Mouse (Mus musculus) embryonic facial prominence, embryonic 15.5 days (tissue): ENCODE data around the gene Ap1g1. TPM values are rescaled to one million over a fixed set of nuclear protein-coding genes. Genes with fewer than 3 reads are reported as not detected.

Experiments
- ATAC-seq: fragments of 200-750 bp; cut with Nextera tagmentation; 2 replicates; pipeline ENCODE4 v1.8.0; 2017; ENCODE audit warnings: low read depth, moderate TSS enrichment; ENCODE audit not compliant: insufficient number of reproducible peaks, low FRiP score, low TSS enrichment
- H3K27ac ChIP-seq: fragments of 300-500 bp; sonication (generic); replicated peaks from 2 replicates; pipeline ENCODE4 v1.5.1; 2015; ENCODE audit warnings: mild to moderate bottlenecking, inconsistent platforms
- H3K27me3 ChIP-seq: fragments of 300-500 bp; sonication (generic); 2 replicates; pipeline ENCODE4 v1.6.1; 2015; ENCODE audit warnings: inconsistent platforms
- H3K36me3 ChIP-seq: fragments of 300-500 bp; sonication (generic); 2 replicates; pipeline ENCODE4 v1.6.1; 2015; ENCODE audit warnings: mild to moderate bottlenecking, inconsistent platforms
- H3K4me1 ChIP-seq: fragments of 300-500 bp; sonication (generic); 2 replicates; pipeline ENCODE4 v1.6.1; 2015; ENCODE audit warnings: inconsistent platforms
- H3K4me2 ChIP-seq: fragments of 300-500 bp; sonication (generic); replicated peaks from 2 replicates; pipeline ENCODE4 v1.6.1; 2015; ENCODE audit warnings: mild to moderate bottlenecking, inconsistent platforms
- H3K4me3 ChIP-seq: fragments of 300-500 bp; sonication (generic); replicated peaks from 2 replicates; pipeline ENCODE4 v1.5.1; 2015; ENCODE audit warnings: mild to moderate bottlenecking, inconsistent platforms
- H3K9ac ChIP-seq: fragments of 300-500 bp; sonication (generic); 2 replicates; pipeline ENCODE4 v1.6.1; 2015; ENCODE audit warnings: inconsistent platforms
- H3K9me3 ChIP-seq: fragments of 300-500 bp; sonication (generic); replicated peaks from 2 replicates; pipeline ENCODE4 v1.6.1; 2016; ENCODE audit warnings: inconsistent platforms
- WGBS: fragments of 180-500 bp; shearing (Covaris S2); methylation state at CpG from one replicate; pipeline ENCODE4 v1.1.7; 2015; 5-methylcytosine and 5-hydroxymethylcytosine counted together
- polyA plus RNA-seq: library from polyadenylated mRNA; unstranded; fragments of >200 nt; fragmentation: Nextera tagmentation; extraction: Ambion mirVana; gene quantifications from 2 replicates; pipeline ENCODE4 v1.2.1, GENCODE M21; 2015

Ap1g1 gene
- polyA plus RNA-seq, 1 experiment from 2014 or later: 38.3 TPM

DNA sequence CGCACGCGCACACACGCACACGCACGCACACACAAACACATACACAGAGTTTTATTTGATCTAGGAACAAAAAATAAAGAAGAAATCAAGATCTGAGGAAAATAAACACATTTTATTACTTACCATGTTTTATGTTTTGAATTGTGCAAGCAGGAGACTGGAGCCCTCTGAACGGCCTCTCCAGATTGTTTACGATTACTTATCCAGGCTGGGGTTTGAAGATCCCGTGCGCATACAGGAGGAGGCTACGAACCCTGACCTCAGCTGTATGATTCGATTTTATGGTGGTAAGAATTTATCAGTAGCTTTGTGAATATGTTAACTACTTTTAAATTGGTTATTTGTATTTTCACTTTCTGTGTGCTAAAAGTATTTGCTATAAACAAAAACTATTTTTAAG, 117.0 kb downstream of the Ap1g1 start:
- H3K4me1 ChIP-seq: no peaks in the 10 kb centered on the region
- no peaks in the 10 kb centered on the region for H3K9me3 ChIP-seq
- H3K27me3 ChIP-seq: no peaks in the 10 kb centered on the region
- H3K36me3 ChIP-seq: peaks cover 8% of the 10 kb centered on the region
- H3K27ac ChIP-seq: no peak overlapping the region
- no peak overlapping the region for H3K9ac ChIP-seq
- no peak overlapping the region for H3K4me3 ChIP-seq
- WGBS: 80% methylated on average over 12 of the region's 12 CpGs
- ATAC-seq: no peak
- no peak overlapping the region for H3K4me2 ChIP-seq

DNA sequence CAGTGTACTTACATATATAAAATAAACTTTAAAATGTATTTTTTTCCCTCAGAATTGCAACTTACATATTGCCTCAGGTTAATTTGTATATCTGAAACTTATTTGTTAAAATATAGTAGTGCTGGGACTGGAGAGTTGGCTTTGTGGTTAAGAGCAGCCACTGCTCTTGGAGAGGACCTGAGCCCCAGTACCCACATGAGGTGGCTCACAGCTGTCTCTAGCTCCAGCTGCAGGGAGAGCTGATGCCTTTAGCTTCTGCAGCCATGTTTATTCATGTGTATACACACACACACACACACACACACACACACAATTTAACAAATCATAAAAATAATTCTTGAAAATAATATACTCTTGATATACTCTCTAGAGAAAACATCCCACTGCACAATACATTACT, 124.0 kb downstream of the Ap1g1 start:
- Histone ChIP-seq H3K4me2 (no peak overlapping the region), H3K4me1 (0 out of 2 replicates have a peak, but pooled peaks cover 4% of the 10 kb centered on the region), H3K27ac (no peak overlapping the region), H3K9ac (no peak overlapping the region), H3K27me3 (no peaks in the 10 kb centered on the region), H3K9me3 (no peaks in the 10 kb centered on the region), H3K4me3 (no peak overlapping the region), H3K36me3 (peaks cover 9% of the 10 kb centered on the region)
- no peak for ATAC-seq

DNA sequence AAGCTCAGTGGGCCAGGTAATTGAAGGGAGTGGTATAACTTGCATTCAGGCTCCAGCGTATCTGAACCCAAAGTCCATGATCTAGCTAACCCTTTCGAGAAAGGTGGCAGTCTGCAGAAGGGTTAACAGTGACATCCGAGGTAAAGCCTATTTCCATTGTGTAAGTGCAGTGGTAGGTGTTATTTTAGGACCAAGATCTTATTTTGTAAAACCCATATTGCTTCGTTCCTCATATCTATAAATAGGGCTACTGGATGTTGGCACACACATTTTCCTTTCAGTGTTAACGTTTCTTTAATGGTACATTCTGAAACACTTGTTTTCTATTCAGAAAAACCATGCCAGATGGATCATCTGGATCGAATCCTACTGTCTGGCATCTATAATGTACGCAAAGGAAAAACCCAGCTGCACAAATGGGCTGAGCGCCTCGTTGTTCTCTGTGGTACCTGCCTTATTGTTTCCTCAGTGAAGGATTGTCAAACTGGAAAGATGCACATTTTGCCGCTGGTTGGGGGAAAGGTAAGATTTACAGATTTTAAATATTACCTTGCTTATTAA, 125.6 kb downstream of the Ap1g1 start:
- H3K9me3 ChIP-seq: no peaks in the 10 kb centered on the region
- no peak for ATAC-seq
- H3K27me3 ChIP-seq: no peaks in the 10 kb centered on the region
- 0 out of 2 replicates have a peak, but pooled peaks cover 4% of the 10 kb centered on the region for H3K4me1 ChIP-seq
- no peak overlapping the region for H3K9ac ChIP-seq
- peaks cover 21% of the 10 kb centered on the region for H3K36me3 ChIP-seq
- no peak overlapping the region for H3K4me3 ChIP-seq
- no peak overlapping the region for H3K4me2 ChIP-seq
- 49% methylated on average over 10 of the region's 10 CpGs for WGBS
- H3K27ac ChIP-seq: no peak overlapping the region

DNA sequence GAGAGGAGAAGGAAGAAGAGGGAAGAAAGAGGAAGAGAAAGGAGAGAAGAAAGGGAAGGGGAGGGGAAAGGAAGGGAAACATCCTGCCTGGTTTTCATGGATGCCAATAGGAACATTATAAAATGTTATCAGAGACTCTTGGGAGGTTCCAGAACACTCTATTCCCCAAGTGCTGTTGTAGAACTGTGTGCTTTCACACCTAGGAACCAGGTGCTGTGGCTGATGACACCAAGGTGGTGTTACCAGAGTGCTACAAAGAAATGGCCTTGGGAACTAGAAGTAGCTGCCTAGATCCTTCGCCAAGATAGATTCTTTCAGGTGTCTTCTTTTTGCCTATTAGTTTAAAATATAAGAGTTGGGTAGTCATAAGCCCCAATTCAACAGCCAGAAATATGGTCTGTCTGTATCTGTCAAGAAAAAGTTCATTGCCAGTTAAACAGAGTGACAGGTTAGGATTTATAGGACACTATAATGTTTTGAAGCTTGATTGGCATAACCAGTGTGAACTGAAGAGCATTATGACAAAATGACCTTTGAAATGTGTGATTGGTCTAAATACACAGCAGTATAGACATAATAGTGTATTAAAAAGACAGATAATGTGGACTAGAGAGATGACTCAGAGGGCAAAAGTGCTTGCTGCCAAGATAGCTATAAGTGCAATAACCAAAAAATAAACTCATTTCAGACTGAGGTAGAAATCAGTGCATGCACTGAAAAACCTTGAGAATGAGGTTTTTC, 126.7 kb downstream of the Ap1g1 start:
- Histone ChIP-seq H3K27me3 (no peaks in the 10 kb centered on the region), H3K36me3 (peaks cover 30% of the 10 kb centered on the region), H3K9ac (no peak overlapping the region), H3K4me3 (no peak overlapping the region), H3K4me1 (0 out of 2 replicates have a peak, but pooled peaks cover 4% of the 10 kb centered on the region), H3K9me3 (no peaks in the 10 kb centered on the region), H3K27ac (no peak overlapping the region), H3K4me2 (no peak overlapping the region)
- ATAC-seq: no peak
- WGBS: 95% methylated on average over 1 of the region's 1 CpGs

DNA sequence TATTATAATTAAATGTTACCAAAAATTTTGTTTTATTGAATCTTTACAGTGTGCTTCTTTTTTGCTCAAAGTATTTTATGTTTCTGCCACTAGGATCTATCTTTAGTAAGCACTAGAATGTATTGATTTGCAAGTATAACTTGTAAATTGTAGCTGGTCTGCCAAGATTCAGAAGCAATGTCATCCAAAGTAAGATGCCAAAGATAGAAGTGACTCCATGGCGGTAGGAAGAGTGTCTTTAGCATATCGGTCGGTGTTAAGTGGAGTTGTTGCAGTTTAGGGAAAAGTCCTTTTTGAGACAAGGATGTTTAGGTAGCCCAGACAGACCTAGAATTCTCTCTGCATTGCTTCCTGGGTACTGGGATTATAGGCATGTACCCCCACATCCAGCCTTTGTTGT, 128.6 kb downstream of the Ap1g1 start:
- no peaks in the 10 kb centered on the region for H3K27me3 ChIP-seq
- no peak overlapping the region for H3K9ac ChIP-seq
- no peak overlapping the region for H3K4me2 ChIP-seq
- peaks cover 35% of the 10 kb centered on the region for H3K36me3 ChIP-seq
- ATAC-seq: no peak
- 88% methylated on average over 3 of the region's 3 CpGs for WGBS
- 0 out of 2 replicates have a peak, but pooled peaks cover 4% of the 10 kb centered on the region for H3K4me1 ChIP-seq
- no peaks in the 10 kb centered on the region for H3K9me3 ChIP-seq
- no peak overlapping the region for H3K4me3 ChIP-seq
- no peak overlapping the region for H3K27ac ChIP-seq

DNA sequence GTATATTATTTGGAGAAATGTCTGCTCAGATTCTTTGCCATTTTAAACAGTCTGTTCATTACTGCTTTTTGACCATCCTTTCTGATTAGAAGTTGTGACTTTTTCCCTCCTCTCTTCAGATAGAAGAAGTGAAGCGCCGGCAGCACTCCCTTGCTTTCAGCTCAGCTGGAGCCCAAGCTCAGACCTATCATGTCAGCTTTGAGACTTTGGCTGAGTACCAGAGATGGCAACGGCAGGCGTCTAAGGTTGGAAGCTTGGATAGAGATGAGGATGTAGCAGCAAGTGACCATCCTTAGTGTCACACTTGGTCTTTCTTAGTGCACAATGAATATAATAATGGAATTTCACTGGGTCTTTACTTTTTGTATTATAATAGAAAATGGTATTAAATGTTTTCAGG, 129.0 kb downstream of the Ap1g1 start:
- Histone ChIP-seq H3K27ac (no peak overlapping the region), H3K4me1 (0 out of 2 replicates have a peak, but pooled peaks cover 4% of the 10 kb centered on the region), H3K9me3 (no peaks in the 10 kb centered on the region), H3K4me3 (no peak overlapping the region), H3K36me3 (peaks cover 39% of the 10 kb centered on the region), H3K27me3 (no peaks in the 10 kb centered on the region), H3K4me2 (no peak overlapping the region), H3K9ac (no peak overlapping the region)
- no peak for ATAC-seq
- 98% methylated on average over 4 of the region's 4 CpGs for WGBS

Other genes with a start within 250 kb of the Ap1g1 start
- 20.9 and 22.6 TPM in 2 replicates for gene Dhx38, start 212.7 kb upstream of the Ap1g1 start, polyA plus RNA-seq
- 23.3 and 27.8 TPM in 2 replicates for gene Txnl4b, start 212.7 kb upstream of the Ap1g1 start, polyA plus RNA-seq
- gene Hp, start 199.4 kb upstream of the Ap1g1 start, polyA plus RNA-seq: 6.6 and 8.2 TPM in 2 replicates
- gene Dhodh, start 169.9 kb upstream of the Ap1g1 start, polyA plus RNA-seq: 36.0 and 40.9 TPM in 2 replicates
- 0.11 TPM in 1 of 2 replicates, not detected in the other for gene Pkd1l3, start 164.0 kb upstream of the Ap1g1 start, polyA plus RNA-seq
- 153 TPM in 2 replicates for gene Ist1, start 85.3 kb upstream of the Ap1g1 start, polyA plus RNA-seq
- 31.0 and 33.1 TPM in 2 replicates for gene Zfp821, start 73.0 kb upstream of the Ap1g1 start, polyA plus RNA-seq
- gene Atxn1l, start 40.8 kb upstream of the Ap1g1 start, polyA plus RNA-seq: 7.1 and 7.6 TPM in 2 replicates
- 3.3 and 3.6 TPM in 2 replicates for gene Phlpp2, start 90.0 kb downstream of the Ap1g1 start, polyA plus RNA-seq
- 5.2 and 5.6 TPM in 2 replicates for gene Marveld3, start 183.6 kb downstream of the Ap1g1 start, polyA plus RNA-seq
- gene Tat, start 211.9 kb downstream of the Ap1g1 start, polyA plus RNA-seq: 0.27 TPM in 1 of 2 replicates, not detected in the other